Mouse (Mus musculus): ENCODE measurements around the gene Sap30bp. TPM values are rescaled to one million over a fixed set of nuclear protein-coding genes. Genes with fewer than 3 reads are reported as not detected.
A peak's percentile ranks its signal among the peaks of the same experiment; 100 is the strongest.

Gene Sap30bp
- total and polyA plus RNA-seq, 2 experiments from 2014 or later, result 17.9 to 19.0 TPM

DNA sequence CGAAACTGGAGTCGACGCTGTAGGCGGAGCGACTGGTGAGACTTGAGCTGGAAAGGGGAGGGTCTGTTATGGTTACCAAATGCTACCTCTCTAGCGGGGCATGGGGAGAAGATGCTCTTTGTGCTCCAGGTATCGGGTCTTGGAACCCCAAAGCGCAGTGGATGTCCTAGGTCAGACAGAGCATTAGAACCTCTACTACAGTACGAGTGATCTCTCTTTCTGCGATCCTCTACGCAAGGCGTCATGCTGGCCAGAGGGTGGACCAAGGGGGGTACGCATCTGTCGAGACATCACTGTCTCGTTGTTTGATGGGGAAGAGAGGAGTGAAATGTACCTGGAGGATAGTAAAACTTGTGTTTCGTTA lies 647 bp downstream of the Sap30bp start:
- Histone ChIP-seq H3K4me2 (ENCODE audit: low read depth, low read length) (peak overlapping the region; percentile 89), H3K27ac (ENCODE audit: low read depth) (peak overlapping the region; percentile 59), H3K4me1 (ENCODE audit: control insufficient read depth, insufficient read depth) (peaks cover 17% of the 10 kb centered on the region), H3K36me3 (replicated peaks; ENCODE audit: control insufficient read depth, insufficient read depth, low read length) (peaks cover 22% of the 10 kb centered on the region), H3K9ac (replicated peaks; ENCODE audit: low read depth, low read length) (peak overlapping the region; percentile 83), H3K27me3 (ENCODE audit: control insufficient read depth, insufficient read depth, low read length) (no peaks in the 10 kb centered on the region), H3K4me3 (ENCODE audit: low read depth, low read length) (peak overlapping the region; percentile 89), H3K9me3 (replicated peaks; ENCODE audit: control insufficient read depth, low read length) (no peaks in the 10 kb centered on the region)
- DNase-seq (ENCODE audit: low spot score), result no peak
- WGBS, result under 1% methylated on average over 16 of the region's 16 CpGs
- ATAC-seq (ENCODE audit: insufficient read depth, low read depth), result 0 out of 2 replicates have a peak, but pooled peaks have one; percentile 4
- TF ChIP-seq CTCF (IDR thresholded peaks at IDR 0.05; ENCODE audit: low read depth), result no peak
- TF ChIP-seq EP300 (IDR thresholded peaks at IDR 0.05; ENCODE audit: low read depth), result no peak

DNA sequence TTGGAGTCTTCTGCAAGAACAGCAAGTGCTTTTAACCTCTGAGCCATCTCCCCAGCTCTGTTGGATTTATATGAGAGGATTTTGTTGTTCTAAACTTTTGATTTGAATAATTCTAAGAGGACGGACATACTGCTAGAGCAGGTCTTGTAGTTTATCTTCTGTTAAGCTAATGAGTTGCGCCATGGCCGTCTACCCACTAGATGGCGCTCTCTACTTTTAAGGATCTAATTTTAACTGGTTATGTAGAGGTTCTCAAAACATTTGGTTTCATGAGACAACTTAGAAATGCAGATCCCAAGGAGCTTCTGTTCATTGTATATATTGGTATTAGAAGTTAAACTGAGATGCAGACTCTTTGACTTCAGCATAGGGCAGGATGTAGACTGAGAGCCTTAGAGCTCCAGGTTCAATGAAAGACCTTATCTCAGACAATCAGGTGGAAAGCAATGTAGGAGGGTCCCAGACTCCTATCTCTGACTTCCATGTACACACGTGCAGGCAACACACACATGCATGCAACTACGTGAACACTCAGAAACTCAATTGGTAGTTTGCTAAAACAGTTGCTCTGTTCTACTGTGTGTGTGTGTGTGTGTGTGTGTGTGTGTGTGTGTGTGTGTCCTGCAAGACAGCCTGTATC lies 6.7 kb downstream of the Sap30bp start:
- no peaks in the 10 kb centered on the region for H3K4me1 ChIP-seq (ENCODE audit: control insufficient read depth, insufficient read depth)
- no peak overlapping the region for H3K9ac ChIP-seq (replicated peaks; ENCODE audit: low read depth, low read length)
- no peaks in the 10 kb centered on the region for H3K9me3 ChIP-seq (replicated peaks; ENCODE audit: control insufficient read depth, low read length)
- H3K4me2 ChIP-seq (ENCODE audit: low read depth, low read length), result no peak overlapping the region
- ATAC-seq (ENCODE audit: insufficient read depth, low read depth) (peak; percentile 64; the same call in 1 of the 2 replicates), DNase-seq (ENCODE audit: low spot score) (peak; percentile 66)
- no peak overlapping the region for H3K4me3 ChIP-seq (ENCODE audit: low read depth, low read length)
- no peaks in the 10 kb centered on the region for H3K27me3 ChIP-seq (ENCODE audit: control insufficient read depth, insufficient read depth, low read length)
- no peak for TF ChIP-seq EP300 (IDR thresholded peaks at IDR 0.05; ENCODE audit: low read depth)
- TF ChIP-seq CTCF (IDR thresholded peaks at IDR 0.05; ENCODE audit: low read depth), result peak; percentile 84
- 30% methylated on average over 6 of the region's 6 CpGs for WGBS
- H3K27ac ChIP-seq (ENCODE audit: low read depth), result no peak overlapping the region
- H3K36me3 ChIP-seq (replicated peaks; ENCODE audit: control insufficient read depth, insufficient read depth, low read length), result peaks cover 59% of the 10 kb centered on the region

DNA sequence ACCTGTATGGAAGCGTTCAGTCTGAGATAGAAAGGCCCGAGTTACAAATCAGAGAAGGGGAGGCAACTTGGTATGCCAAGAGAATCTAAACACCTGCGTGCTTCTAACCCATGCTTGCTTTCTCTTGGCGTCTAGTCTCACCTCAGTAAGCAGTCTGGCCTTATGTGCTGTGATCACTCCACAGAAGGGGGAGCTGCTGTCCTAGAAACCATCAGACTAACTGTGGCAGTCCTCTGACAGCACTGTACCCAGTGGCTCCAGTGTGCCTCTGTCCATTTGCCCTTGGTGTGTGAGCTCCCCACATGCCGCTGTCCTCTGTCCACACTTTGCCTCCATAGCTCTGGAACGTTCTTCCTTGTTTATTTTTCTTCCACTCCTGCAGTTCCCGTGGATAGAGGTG lies 8.9 kb downstream of the Sap30bp start:
- WGBS, result 82% methylated on average over 7 of the region's 7 CpGs
- Histone ChIP-seq H3K27ac (ENCODE audit: low read depth) (no peak overlapping the region), H3K27me3 (ENCODE audit: control insufficient read depth, insufficient read depth, low read length) (no peaks in the 10 kb centered on the region), H3K4me2 (ENCODE audit: low read depth, low read length) (no peak overlapping the region), H3K9me3 (replicated peaks; ENCODE audit: control insufficient read depth, low read length) (no peaks in the 10 kb centered on the region), H3K9ac (replicated peaks; ENCODE audit: low read depth, low read length) (no peak overlapping the region), H3K4me1 (ENCODE audit: control insufficient read depth, insufficient read depth) (no peaks in the 10 kb centered on the region), H3K36me3 (replicated peaks; ENCODE audit: control insufficient read depth, insufficient read depth, low read length) (peaks cover 61% of the 10 kb centered on the region), H3K4me3 (ENCODE audit: low read depth, low read length) (no peak overlapping the region)
- TF ChIP-seq EP300 (IDR thresholded peaks at IDR 0.05; ENCODE audit: low read depth) (no peak), CTCF (IDR thresholded peaks at IDR 0.05; ENCODE audit: low read depth) (no peak)
- DNase-seq (ENCODE audit: low spot score), result no peak
- ATAC-seq (ENCODE audit: insufficient read depth, low read depth), result no peak

- no peak overlapping the region for H3K27ac ChIP-seq (ENCODE audit: low read depth)
- no peaks in the 10 kb centered on the region for H3K27me3 ChIP-seq (ENCODE audit: control insufficient read depth, insufficient read depth, low read length)
- H3K9ac ChIP-seq (replicated peaks; ENCODE audit: low read depth, low read length), result no peak overlapping the region
- ATAC-seq (ENCODE audit: insufficient read depth, low read depth), result no peak
- H3K4me1 ChIP-seq (ENCODE audit: control insufficient read depth, insufficient read depth), result no peaks in the 10 kb centered on the region
- no peaks in the 10 kb centered on the region for H3K9me3 ChIP-seq (replicated peaks; ENCODE audit: control insufficient read depth, low read length)
- H3K36me3 ChIP-seq (replicated peaks; ENCODE audit: control insufficient read depth, insufficient read depth, low read length), result peaks cover 59% of the 10 kb centered on the region
- H3K4me2 ChIP-seq (ENCODE audit: low read depth, low read length), result no peak overlapping the region
- 83% methylated on average over 8 of the region's 8 CpGs for WGBS
- no peak overlapping the region for H3K4me3 ChIP-seq (ENCODE audit: low read depth, low read length)
- no peak for TF ChIP-seq CTCF (IDR thresholded peaks at IDR 0.05; ENCODE audit: low read depth)
- TF ChIP-seq EP300 (IDR thresholded peaks at IDR 0.05; ENCODE audit: low read depth), result no peak
- DNase-seq (ENCODE audit: low spot score), result no peak
These were observed 12.2 kb downstream of the Sap30bp start for GRCm38 (mm10) chr11:115945247-115945646.

GRCm38 (mm10) chr11:115946221-115946828 lies 13.2 kb downstream of the Sap30bp start:
- H3K4me1 ChIP-seq (ENCODE audit: control insufficient read depth, insufficient read depth), result no peaks in the 10 kb centered on the region
- no peak overlapping the region for H3K4me3 ChIP-seq (ENCODE audit: low read depth, low read length)
- TF ChIP-seq CTCF (IDR thresholded peaks at IDR 0.05; ENCODE audit: low read depth), result no peak
- TF ChIP-seq EP300 (IDR thresholded peaks at IDR 0.05; ENCODE audit: low read depth), result no peak
- H3K27ac ChIP-seq (ENCODE audit: low read depth), result peak overlapping the region; percentile 50
- peaks cover 55% of the 10 kb centered on the region for H3K36me3 ChIP-seq (replicated peaks; ENCODE audit: control insufficient read depth, insufficient read depth, low read length)
- no peaks in the 10 kb centered on the region for H3K9me3 ChIP-seq (replicated peaks; ENCODE audit: control insufficient read depth, low read length)
- peak; percentile 55 for ATAC-seq (ENCODE audit: insufficient read depth, low read depth)
- no peaks in the 10 kb centered on the region for H3K27me3 ChIP-seq (ENCODE audit: control insufficient read depth, insufficient read depth, low read length)
- no peak overlapping the region for H3K9ac ChIP-seq (replicated peaks; ENCODE audit: low read depth, low read length)
- H3K4me2 ChIP-seq (ENCODE audit: low read depth, low read length), result no peak overlapping the region
- 75% methylated on average over 9 of the region's 9 CpGs for WGBS
- no peak for DNase-seq (ENCODE audit: low spot score)

Data from heart, postnatal 0 days (tissue).